Mouse (Mus musculus) stomach, embryonic 15.5 days (tissue): Measurements from ENCODE around the gene Hfm1. TPM values are rescaled to one million over a fixed set of nuclear protein-coding genes. Genes with fewer than 3 reads are reported as not detected.
A peak's percentile ranks its signal among the peaks of the same experiment; 100 is the strongest.

Experiments used
- ATAC-seq: fragments of 200-750 bp; cut with Nextera tagmentation; 2 replicates; pipeline ENCODE4 v1.8.0; 2017; ENCODE audit warnings: low read depth, moderate number of reproducible peaks, moderate TSS enrichment; ENCODE audit not compliant: insufficient read depth, low FRiP score
- H3K27ac ChIP-seq: fragments of 300-500 bp; sonication (generic); 2 replicates; pipeline ENCODE4 v1.5.1; 2015; ENCODE audit warnings: mild to moderate bottlenecking, inconsistent platforms
- H3K27me3 ChIP-seq: fragments of 300-500 bp; sonication (generic); replicated peaks from 2 replicates; pipeline ENCODE4 v1.6.1; 2015; ENCODE audit warnings: inconsistent platforms
- H3K36me3 ChIP-seq: fragments of 300-500 bp; sonication (generic); 2 replicates; pipeline ENCODE4 v1.6.1; 2015; ENCODE audit warnings: inconsistent platforms
- H3K4me1 ChIP-seq: fragments of 300-500 bp; sonication (generic); 2 replicates; pipeline ENCODE4 v1.6.1; 2015; ENCODE audit warnings: inconsistent platforms
- H3K4me2 ChIP-seq: fragments of 300-500 bp; sonication (generic); 2 replicates; pipeline ENCODE4 v1.6.1; 2015; ENCODE audit warnings: mild to moderate bottlenecking, inconsistent platforms
- H3K4me3 ChIP-seq: fragments of 300-500 bp; sonication (generic); replicated peaks from 2 replicates; pipeline ENCODE4 v1.5.1; 2015; ENCODE audit warnings: inconsistent platforms
- H3K9ac ChIP-seq: fragments of 300-500 bp; sonication (generic); 2 replicates; pipeline ENCODE4 v1.6.1; 2015; ENCODE audit warnings: inconsistent platforms
- H3K9me3 ChIP-seq: fragments of 300-500 bp; sonication (generic); 2 replicates; pipeline ENCODE4 v1.6.1; 2016; ENCODE audit warnings: inconsistent platforms
- WGBS: fragments of 180-500 bp; shearing (Covaris S2); methylation state at CpG from one replicate; pipeline ENCODE4 v1.1.7; 2015; 5-methylcytosine and 5-hydroxymethylcytosine counted together
- polyA plus RNA-seq: library from polyadenylated mRNA; unstranded; fragments of >200 nt; fragmentation: Nextera tagmentation; extraction: Ambion mirVana; gene quantifications from 2 replicates; pipeline ENCODE4 v1.2.1, GENCODE M21; 2015

Gene Hfm1
- polyA plus RNA-seq, 1 experiment from 2014 or later = 0.71 TPM

GRCm38 (mm10) chr5:106831401-106831800 is 94.7 kb downstream of the Hfm1 start:
- no peak overlapping the region for H3K27ac ChIP-seq
- H3K9ac ChIP-seq = no peak overlapping the region
- H3K4me3 ChIP-seq = no peak overlapping the region
- H3K4me2 ChIP-seq = no peak overlapping the region
- H3K36me3 ChIP-seq = no peaks in the 10 kb centered on the region
- no peaks in the 10 kb centered on the region for H3K9me3 ChIP-seq
- H3K4me1 ChIP-seq = no peaks in the 10 kb centered on the region
- H3K27me3 ChIP-seq = no peaks in the 10 kb centered on the region
- no peak for ATAC-seq
- 80% methylated on average over 6 of the region's 6 CpGs for WGBS

- 64% methylated on average over 4 of the region's 4 CpGs for WGBS
Observed at GRCm38 (mm10) chr5:106830775-106831174, 95.3 kb downstream of the Hfm1 start.

GRCm38 (mm10) chr5:106826740-106827139 is 99.4 kb downstream of the Hfm1 start:
- H3K4me2 ChIP-seq = no peak overlapping the region
- no peak overlapping the region for H3K9ac ChIP-seq
- H3K4me1 ChIP-seq = no peaks in the 10 kb centered on the region
- no peaks in the 10 kb centered on the region for H3K27me3 ChIP-seq
- H3K27ac ChIP-seq = no peak overlapping the region
- H3K9me3 ChIP-seq = no peaks in the 10 kb centered on the region
- no peak overlapping the region for H3K4me3 ChIP-seq
- no peaks in the 10 kb centered on the region for H3K36me3 ChIP-seq
- ATAC-seq = no peak

More at GRCm38 (mm10) chr5:106830775-106831174, 95.3 kb downstream of the Hfm1 start:
- no peak for ATAC-seq
- Histone ChIP-seq H3K27me3 (no peaks in the 10 kb centered on the region), H3K4me2 (no peak overlapping the region), H3K4me3 (no peak overlapping the region), H3K4me1 (no peaks in the 10 kb centered on the region), H3K27ac (no peak overlapping the region), H3K9me3 (no peaks in the 10 kb centered on the region), H3K36me3 (no peaks in the 10 kb centered on the region), H3K9ac (no peak overlapping the region)

- Histone ChIP-seq H3K36me3 (no peaks in the 10 kb centered on the region), H3K4me2 (peak overlapping the region; percentile 73; the same call in 1 of the 2 replicates), H3K4me1 (no peaks in the 10 kb centered on the region), H3K27me3 (no peaks in the 10 kb centered on the region), H3K4me3 (0 out of 2 replicates have a peak overlapping the region, but pooled peaks have one; percentile 31), H3K9ac (no peak overlapping the region), H3K9me3 (no peaks in the 10 kb centered on the region), H3K27ac (no peak overlapping the region)
- WGBS = 58% methylated on average over 8 of the region's 8 CpGs
- ATAC-seq = no peak
Observed at GRCm38 (mm10) chr5:106826044-106826443, 100.1 kb downstream of the Hfm1 start.

- Histone ChIP-seq H3K27me3 (no peaks in the 10 kb centered on the region), H3K4me1 (no peaks in the 10 kb centered on the region), H3K27ac (no peak overlapping the region), H3K4me3 (peak overlapping the region; percentile 31), H3K36me3 (no peaks in the 10 kb centered on the region), H3K9ac (no peak overlapping the region), H3K9me3 (no peaks in the 10 kb centered on the region), H3K4me2 (peak overlapping the region; percentile 73)
- WGBS = 13% methylated on average over 19 of the region's 19 CpGs
- ATAC-seq = no peak
Observed at GRCm38 (mm10) chr5:106825301-106825853, 100.7 kb downstream of the Hfm1 start.

- Histone ChIP-seq H3K27ac (no peak overlapping the region), H3K9ac (no peak overlapping the region), H3K27me3 (no peaks in the 10 kb centered on the region), H3K4me1 (no peaks in the 10 kb centered on the region), H3K4me3 (no peak overlapping the region), H3K9me3 (no peaks in the 10 kb centered on the region), H3K36me3 (no peaks in the 10 kb centered on the region), H3K4me2 (no peak overlapping the region)
- 84% methylated on average over 5 of the region's 5 CpGs for WGBS
- no peak for ATAC-seq
Observed at GRCm38 (mm10) chr5:106824716-106825115, 101.4 kb downstream of the Hfm1 start.

GRCm38 (mm10) chr5:106819630-106820029 is 106.5 kb downstream of the Hfm1 start:
- Histone ChIP-seq H3K9ac (no peak overlapping the region), H3K9me3 (no peaks in the 10 kb centered on the region), H3K27ac (no peak overlapping the region), H3K4me3 (no peak overlapping the region), H3K4me2 (no peak overlapping the region), H3K27me3 (no peaks in the 10 kb centered on the region; the same call in 1 of the 2 replicates), H3K36me3 (no peaks in the 10 kb centered on the region), H3K4me1 (no peaks in the 10 kb centered on the region)
- ATAC-seq = no peak
- 82% methylated on average over 8 of the region's 8 CpGs for WGBS

GRCm38 (mm10) chr5:106815923-106816654 is 110.0 kb downstream of the Hfm1 start:
- WGBS = 60% methylated on average over 15 of the region's 15 CpGs
- no peak for ATAC-seq
- Histone ChIP-seq H3K36me3 (no peaks in the 10 kb centered on the region), H3K27me3 (no peaks in the 10 kb centered on the region; the same call in 1 of the 2 replicates), H3K9ac (no peak overlapping the region), H3K4me3 (no peak overlapping the region), H3K4me1 (no peaks in the 10 kb centered on the region), H3K27ac (no peak overlapping the region), H3K9me3 (no peaks in the 10 kb centered on the region), H3K4me2 (peak overlapping the region; percentile 12; the same call in 1 of the 2 replicates)

GRCm38 (mm10) chr5:106814611-106815010 is 111.5 kb downstream of the Hfm1 start:
- no peak overlapping the region for H3K9ac ChIP-seq
- ATAC-seq = no peak
- H3K4me1 ChIP-seq = no peaks in the 10 kb centered on the region
- no peak overlapping the region for H3K27ac ChIP-seq
- no peaks in the 10 kb centered on the region for H3K9me3 ChIP-seq
- H3K36me3 ChIP-seq = no peaks in the 10 kb centered on the region
- no peaks in the 10 kb centered on the region; the same call in 1 of the 2 replicates for H3K27me3 ChIP-seq
- no peak overlapping the region for H3K4me2 ChIP-seq
- no peak overlapping the region for H3K4me3 ChIP-seq
- 61% methylated on average over 6 of the region's 6 CpGs for WGBS

- peaks cover 5% of the 10 kb centered on the region for H3K4me1 ChIP-seq
- H3K4me2 ChIP-seq = 0 out of 2 replicates have a peak overlapping the region, but pooled peaks have one; percentile 21
- H3K9ac ChIP-seq = no peak overlapping the region
- H3K36me3 ChIP-seq = no peaks in the 10 kb centered on the region
- no peak overlapping the region for H3K4me3 ChIP-seq
- ATAC-seq = no peak
- H3K27ac ChIP-seq = no peak overlapping the region
- H3K27me3 ChIP-seq = no peaks in the 10 kb centered on the region
- no peaks in the 10 kb centered on the region for H3K9me3 ChIP-seq
- 1% methylated on average over 12 of the region's 12 CpGs for WGBS
Observed at GRCm38 (mm10) chr5:106803094-106803493, 123.0 kb downstream of the Hfm1 start.

GRCm38 (mm10) chr5:106801886-106802798 is 124.0 kb downstream of the Hfm1 start:
- 6% methylated on average over 32 of the region's 32 CpGs for WGBS
- H3K36me3 ChIP-seq = no peaks in the 10 kb centered on the region
- H3K4me2 ChIP-seq = peak overlapping the region; percentile 65
- peak overlapping the region; percentile 30 for H3K4me3 ChIP-seq
- peak; percentile 65; the same call in 1 of the 2 replicates for ATAC-seq
- no peak overlapping the region for H3K27ac ChIP-seq
- no peak overlapping the region for H3K9ac ChIP-seq
- no peaks in the 10 kb centered on the region for H3K27me3 ChIP-seq
- H3K9me3 ChIP-seq = no peaks in the 10 kb centered on the region
- H3K4me1 ChIP-seq = peaks cover 5% of the 10 kb centered on the region
